Mouse (Mus musculus): Measurements from ENCODE around the gene Knl1.

DNA sequence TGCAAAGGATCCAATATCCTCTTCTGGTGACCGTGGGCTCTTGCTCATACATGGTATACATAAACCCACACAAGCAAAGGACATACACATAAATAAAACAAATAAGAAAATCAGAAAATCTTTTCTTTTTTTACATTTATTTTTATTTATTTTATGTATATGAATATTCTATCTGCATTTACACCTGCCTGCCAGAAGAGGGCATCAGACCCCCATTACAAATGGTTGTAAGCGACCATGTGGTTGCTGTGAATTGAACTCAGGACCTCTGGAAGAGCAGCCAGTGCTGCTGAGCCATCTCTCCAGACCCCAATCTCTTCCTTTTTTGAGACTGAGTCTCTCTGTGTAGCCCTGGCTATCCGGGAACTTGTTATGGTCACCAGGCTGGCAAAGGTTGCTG lies 29.3 kb upstream of the Knl1 start:
- TF ChIP-seq EP300 (IDR thresholded peaks at IDR 0.05) (no peak), CTCF (IDR thresholded peaks at IDR 0.05) (peak; percentile 38)
